Mouse (Mus musculus) hindbrain, postnatal 0 days (tissue): Measurements from ENCODE around the gene Agxt. TPM values are rescaled to one million over a fixed set of nuclear protein-coding genes. Genes with fewer than 3 reads are reported as not detected.

ENCODE experiments used
- ATAC-seq: fragments of 200-750 bp; cut with Nextera tagmentation; 2 replicates; pipeline ENCODE4 v1.8.0; 2017; ENCODE audit warnings: mild to moderate bottlenecking, moderate TSS enrichment, moderate library complexity
- DNase-seq: peaks from one replicate; pipeline ENCODE4 v3.0.0-alpha.2; 2015; ENCODE audit warnings: low spot score
- H3K27ac ChIP-seq: fragments of 300-500 bp; sonication (generic); 2 replicates; pipeline ENCODE4 v1.5.1; 2014; ENCODE audit warnings: mild to moderate bottlenecking
- H3K27me3 ChIP-seq: fragments of 300-500 bp; sonication (generic); 2 replicates; pipeline ENCODE4 v1.6.1; 2014; ENCODE audit warnings: low read length, mixed read lengths; ENCODE audit not compliant: insufficient read depth
- H3K36me3 ChIP-seq: fragments of 300-500 bp; sonication (generic); 2 replicates; pipeline ENCODE4 v1.6.1; 2014; ENCODE audit warnings: low read length, mixed read lengths; ENCODE audit not compliant: insufficient read depth
- H3K4me1 ChIP-seq: fragments of 300-500 bp; sonication (generic); 2 replicates; pipeline ENCODE4 v1.6.1; 2014; ENCODE audit warnings: antibody characterized with exemption, low read length, mixed read lengths; ENCODE audit not compliant: insufficient read depth
- H3K4me2 ChIP-seq: fragments of 300-500 bp; sonication (generic); 2 replicates; pipeline ENCODE4 v1.6.1; 2014; ENCODE audit warnings: low read depth, mild to moderate bottlenecking, low read length, moderate library complexity, mixed read lengths
- H3K4me3 ChIP-seq: fragments of 300-500 bp; sonication (generic); 2 replicates; pipeline ENCODE4 v1.5.1; 2014; ENCODE audit warnings: low read length
- H3K9ac ChIP-seq: fragments of 300-500 bp; sonication (generic); replicated peaks from 2 replicates; pipeline ENCODE4 v1.6.1; 2014; ENCODE audit warnings: mild to moderate bottlenecking, low read length, moderate library complexity, mixed read lengths
- H3K9me3 ChIP-seq: fragments of 300-500 bp; sonication (generic); 2 replicates; pipeline ENCODE4 v1.6.1; 2016; ENCODE audit warnings: low read length, mixed read lengths
- CTCF ChIP-seq: IDR thresholded peaks from 2 replicates; pipeline ENCODE4 v1.5.1; 2016; ENCODE audit warnings: antibody characterized with exemption, control low read depth, low read depth
- WGBS: fragments of 180-500 bp; shearing (Covaris S2); extraction: QIAGEN DNeasy Blood & Tissue Kit; methylation state at CpG from one replicate; pipeline ENCODE4 v1.1.7; 2014; 5-methylcytosine and 5-hydroxymethylcytosine counted together
- polyA plus RNA-seq: library from polyadenylated mRNA; unstranded; fragments of >200 nt; fragmentation: Nextera tagmentation; extraction: Ambion mirVana; gene quantifications from 2 replicates; pipeline ENCODE4 v1.2.1, GENCODE M21; 2015
- total RNA-seq: library from RNA; depleted of rRNA; stranded (reverse); fragments of >200 nt; gene quantifications from 2 replicates; pipeline ENCODE4 v1.2.3, GENCODE M21; 2014

The Agxt gene
- total and polyA plus RNA-seq, 2 experiments from 2014 or later = not detected

GRCm38 (mm10) chr1:93128209-93128608, 6.8 kb upstream of the Agxt start:
- no peaks in the 10 kb centered on the region for H3K36me3 ChIP-seq
- H3K4me1 ChIP-seq = no peaks in the 10 kb centered on the region
- H3K4me2 ChIP-seq = no peak overlapping the region
- DNase-seq = no peak
- no peak overlapping the region for H3K9ac ChIP-seq
- 86% methylated on average over 8 of the region's 8 CpGs for WGBS
- no peaks in the 10 kb centered on the region for H3K9me3 ChIP-seq
- ATAC-seq = peak; percentile 30
- H3K27ac ChIP-seq = no peak overlapping the region
- no peak for TF ChIP-seq CTCF
- no peak overlapping the region for H3K4me3 ChIP-seq
- H3K27me3 ChIP-seq = no peaks in the 10 kb centered on the region

GRCm38 (mm10) chr1:93128710-93129349, 6.2 kb upstream of the Agxt start:
- H3K36me3 ChIP-seq = no peaks in the 10 kb centered on the region
- no peak overlapping the region for H3K27ac ChIP-seq
- H3K9me3 ChIP-seq = no peaks in the 10 kb centered on the region
- ATAC-seq (peak; percentile 74), DNase-seq (peak; percentile 87)
- H3K4me1 ChIP-seq = no peaks in the 10 kb centered on the region
- no peak overlapping the region for H3K4me3 ChIP-seq
- no peaks in the 10 kb centered on the region for H3K27me3 ChIP-seq
- TF ChIP-seq CTCF = peak; percentile 87
- no peak overlapping the region for H3K9ac ChIP-seq
- 29% methylated on average over 6 of the region's 6 CpGs for WGBS
- no peak overlapping the region for H3K4me2 ChIP-seq

- Histone ChIP-seq H3K9me3 (no peaks in the 10 kb centered on the region), H3K4me1 (no peaks in the 10 kb centered on the region), H3K27me3 (no peaks in the 10 kb centered on the region), H3K4me3 (no peak overlapping the region), H3K36me3 (no peaks in the 10 kb centered on the region), H3K4me2 (no peak overlapping the region), H3K27ac (no peak overlapping the region), H3K9ac (no peak overlapping the region)
- 76% methylated on average over 10 of the region's 10 CpGs for WGBS
- DNase-seq = no peak
- no peak for TF ChIP-seq CTCF
- no peak for ATAC-seq
These were observed 4.6 kb upstream of the Agxt start for GRCm38 (mm10) chr1:93130242-93130983.

- Histone ChIP-seq H3K4me1 (no peaks in the 10 kb centered on the region), H3K4me3 (no peak overlapping the region), H3K9me3 (no peaks in the 10 kb centered on the region), H3K4me2 (no peak overlapping the region), H3K9ac (no peak overlapping the region), H3K27ac (no peak overlapping the region), H3K36me3 (no peaks in the 10 kb centered on the region), H3K27me3 (no peaks in the 10 kb centered on the region)
- WGBS = 68% methylated on average over 8 of the region's 8 CpGs
- no peak for TF ChIP-seq CTCF
- no peak for ATAC-seq
- no peak for DNase-seq
These were observed 2.4 kb upstream of the Agxt start for GRCm38 (mm10) chr1:93132676-93133075.

- no peaks in the 10 kb centered on the region for H3K9me3 ChIP-seq
- no peak overlapping the region for H3K4me3 ChIP-seq
- TF ChIP-seq CTCF = no peak
- H3K9ac ChIP-seq = no peak overlapping the region
- H3K36me3 ChIP-seq = no peaks in the 10 kb centered on the region
- no peaks in the 10 kb centered on the region for H3K27me3 ChIP-seq
- H3K4me1 ChIP-seq = no peaks in the 10 kb centered on the region
- WGBS = 69% methylated on average over 6 of the region's 6 CpGs
- H3K4me2 ChIP-seq = no peak overlapping the region
- DNase-seq (peak; percentile 21), ATAC-seq (no peak)
- no peak overlapping the region for H3K27ac ChIP-seq
These were observed 3.5 kb downstream of the Agxt start for GRCm38 (mm10) chr1:93138534-93138933.

- Histone ChIP-seq H3K9me3 (no peaks in the 10 kb centered on the region), H3K36me3 (no peaks in the 10 kb centered on the region), H3K4me2 (no peak overlapping the region), H3K4me1 (no peaks in the 10 kb centered on the region), H3K4me3 (no peak overlapping the region), H3K27me3 (no peaks in the 10 kb centered on the region), H3K27ac (no peak overlapping the region), H3K9ac (no peak overlapping the region)
- no peak for ATAC-seq
- 83% methylated on average over 7 of the region's 7 CpGs for WGBS
- DNase-seq = no peak
- no peak for TF ChIP-seq CTCF
These were observed 4.7 kb downstream of the Agxt start for GRCm38 (mm10) chr1:93139713-93140112.

GRCm38 (mm10) chr1:93142871-93143270, 7.8 kb downstream of the Agxt start:
- DNase-seq (no peak), ATAC-seq (no peak)
- H3K27ac ChIP-seq = no peak overlapping the region
- H3K9ac ChIP-seq = no peak overlapping the region
- H3K36me3 ChIP-seq = no peaks in the 10 kb centered on the region
- no peak overlapping the region for H3K4me2 ChIP-seq
- no peaks in the 10 kb centered on the region for H3K27me3 ChIP-seq
- H3K4me1 ChIP-seq = no peaks in the 10 kb centered on the region
- H3K9me3 ChIP-seq = no peaks in the 10 kb centered on the region
- WGBS = 85% methylated on average over 1 of the region's 1 CpGs
- H3K4me3 ChIP-seq = no peak overlapping the region
- no peak for TF ChIP-seq CTCF
